Mouse (Mus musculus) intestine, postnatal 0 days (tissue): ENCODE measurements around the gene Lifr. TPM values are rescaled to one million over a fixed set of nuclear protein-coding genes. Genes with fewer than 3 reads are reported as not detected.
A peak's percentile ranks its signal among the peaks of the same experiment; 100 is the strongest.

ENCODE experiments used
- ATAC-seq: fragments of 200-750 bp; cut with Nextera tagmentation; 2 replicates; pipeline ENCODE4 v1.8.0; 2017; ENCODE audit warnings: mild to moderate bottlenecking, moderate TSS enrichment, moderate library complexity
- H3K27ac ChIP-seq: fragments of 300-500 bp; sonication (generic); 2 replicates; pipeline ENCODE4 v1.5.1; 2014; ENCODE audit warnings: mild to moderate bottlenecking, low read depth, low read length, moderate library complexity
- H3K27me3 ChIP-seq: fragments of 300-500 bp; sonication (generic); replicated peaks from 2 replicates; pipeline ENCODE4 v1.6.1; 2014; ENCODE audit warnings: low read length, mixed read lengths; ENCODE audit not compliant: control insufficient read depth, insufficient read depth
- H3K36me3 ChIP-seq: fragments of 300-500 bp; sonication (generic); 2 replicates; pipeline ENCODE4 v1.6.1; 2014; ENCODE audit warnings: mild to moderate bottlenecking, moderate library complexity; ENCODE audit not compliant: control insufficient read depth, insufficient read depth
- H3K4me1 ChIP-seq: fragments of 300-500 bp; sonication (generic); replicated peaks from 2 replicates; pipeline ENCODE4 v1.6.1; 2014; ENCODE audit warnings: antibody characterized with exemption, low read length, mixed read lengths; ENCODE audit not compliant: control insufficient read depth, insufficient read depth
- H3K4me2 ChIP-seq: fragments of 300-500 bp; sonication (generic); replicated peaks from 2 replicates; pipeline ENCODE4 v1.6.1; 2014; ENCODE audit warnings: low read depth, mild to moderate bottlenecking, moderate library complexity
- H3K4me3 ChIP-seq: fragments of 300-500 bp; sonication (generic); 2 replicates; pipeline ENCODE4 v1.5.1; 2014; ENCODE audit warnings: low read depth, low read length
- H3K9ac ChIP-seq: fragments of 300-500 bp; sonication (generic); 2 replicates; pipeline ENCODE4 v1.6.1; 2014; ENCODE audit warnings: mild to moderate bottlenecking, low read depth, low read length
- H3K9me3 ChIP-seq: fragments of 300-500 bp; sonication (generic); 2 replicates; pipeline ENCODE4 v1.6.1; 2016; ENCODE audit warnings: mixed run types; ENCODE audit not compliant: control insufficient read depth
- CTCF ChIP-seq: sonication (generic); IDR thresholded peaks from 2 replicates; pipeline ENCODE4 v1.5.1; 2016; ENCODE audit warnings: low read depth, mild to moderate bottlenecking, control low read depth, antibody characterized with exemption, moderate library complexity
- WGBS: fragments of 180-500 bp; shearing (Covaris S2); extraction: QIAGEN DNeasy Blood & Tissue Kit; methylation state at CpG from one replicate; pipeline ENCODE4 v1.1.7; 2014; 5-methylcytosine and 5-hydroxymethylcytosine counted together
- polyA plus RNA-seq: library from polyadenylated mRNA; unstranded; fragments of >200 nt; fragmentation: Nextera tagmentation; extraction: Ambion mirVana; gene quantifications from 2 replicates; pipeline ENCODE4 v1.2.1, GENCODE M21; 2015

Gene Lifr
- polyA plus RNA-seq, 1 experiment from 2014 or later: 6.3 TPM

DNA sequence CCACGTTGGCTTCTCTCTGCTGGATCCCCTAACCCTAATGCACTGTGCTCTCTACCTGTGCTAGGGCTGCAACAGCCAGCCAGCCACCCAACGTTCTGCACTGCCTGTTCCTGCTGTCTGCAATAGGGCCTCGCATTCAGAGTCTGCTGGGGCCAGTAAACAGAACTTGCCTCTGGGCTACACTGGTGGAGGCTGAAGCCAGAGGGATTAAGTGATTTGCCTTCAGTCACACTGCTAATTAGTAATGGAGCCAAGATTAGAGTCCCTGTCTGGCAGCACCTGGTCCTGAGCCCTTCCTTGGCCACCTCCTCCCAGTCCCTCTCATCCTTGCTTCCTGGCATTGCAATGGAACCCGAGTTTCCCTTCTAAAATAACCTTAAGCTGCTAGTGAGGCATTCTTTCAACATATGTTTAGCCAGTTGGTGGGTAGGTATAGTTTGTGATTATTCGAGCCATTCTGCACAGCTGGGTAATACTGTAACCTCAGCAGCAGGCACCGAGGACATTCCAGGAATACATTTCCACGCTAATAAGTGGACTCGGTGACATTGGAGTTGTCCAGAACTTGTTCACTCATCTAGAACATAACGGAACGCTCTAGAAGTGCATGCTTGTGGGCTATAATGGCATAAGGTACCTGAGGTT lies 61.8 kb downstream of the Lifr start:
- ATAC-seq: no peak
- H3K4me3 ChIP-seq: no peak overlapping the region
- no peak overlapping the region for H3K4me2 ChIP-seq
- WGBS: 80% methylated on average over 10 of the region's 10 CpGs
- H3K9me3 ChIP-seq: no peaks in the 10 kb centered on the region
- no peak overlapping the region for H3K27ac ChIP-seq
- no peak for TF ChIP-seq CTCF
- peaks cover 3% of the 10 kb centered on the region; the same call in 1 of the 2 replicates for H3K27me3 ChIP-seq
- H3K9ac ChIP-seq: no peak overlapping the region
- H3K4me1 ChIP-seq: no peaks in the 10 kb centered on the region
- no peaks in the 10 kb centered on the region for H3K36me3 ChIP-seq

DNA sequence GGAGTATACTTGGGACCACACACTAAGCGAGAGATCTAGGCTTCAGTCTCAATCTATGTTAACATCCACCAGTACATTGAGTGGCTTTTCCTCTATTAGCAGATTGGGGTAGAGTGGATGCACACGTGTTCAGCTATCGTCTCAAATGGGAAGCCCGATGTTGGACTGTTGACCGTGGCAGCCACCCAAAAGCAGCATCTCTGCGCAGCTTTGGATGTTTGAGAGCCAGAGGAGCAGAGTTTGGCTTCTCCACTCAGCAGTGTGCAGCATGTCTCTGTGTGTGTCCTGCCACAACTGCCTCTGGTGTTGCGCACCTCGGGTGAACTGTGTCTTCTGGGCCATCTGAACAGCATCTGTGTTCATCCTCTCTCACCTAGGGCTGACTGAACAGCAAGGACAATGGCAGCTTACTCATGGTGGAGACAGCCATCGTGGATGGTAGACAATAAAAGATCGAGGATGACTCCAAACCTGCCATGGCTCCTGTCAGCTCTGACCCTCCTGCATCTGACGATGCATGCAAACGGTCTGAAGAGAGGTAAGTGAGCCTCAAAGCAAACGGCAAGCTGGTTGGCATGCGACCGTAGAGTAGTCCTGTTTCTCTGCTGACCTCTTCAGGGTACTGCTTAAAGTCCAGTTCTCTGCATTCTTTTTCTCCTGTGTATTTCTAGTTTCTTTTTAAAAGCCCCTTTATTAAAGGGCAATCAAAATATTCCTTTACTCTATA lies 63.8 kb downstream of the Lifr start:
- H3K9ac ChIP-seq: no peak overlapping the region
- 68% methylated on average over 15 of the region's 15 CpGs for WGBS
- ATAC-seq: no peak
- H3K27me3 ChIP-seq: peaks cover 3% of the 10 kb centered on the region; the same call in 1 of the 2 replicates
- H3K4me1 ChIP-seq: no peaks in the 10 kb centered on the region
- no peak overlapping the region for H3K4me2 ChIP-seq
- no peaks in the 10 kb centered on the region for H3K36me3 ChIP-seq
- H3K4me3 ChIP-seq: no peak overlapping the region
- no peak overlapping the region for H3K27ac ChIP-seq
- H3K9me3 ChIP-seq: no peaks in the 10 kb centered on the region
- TF ChIP-seq CTCF: no peak

DNA sequence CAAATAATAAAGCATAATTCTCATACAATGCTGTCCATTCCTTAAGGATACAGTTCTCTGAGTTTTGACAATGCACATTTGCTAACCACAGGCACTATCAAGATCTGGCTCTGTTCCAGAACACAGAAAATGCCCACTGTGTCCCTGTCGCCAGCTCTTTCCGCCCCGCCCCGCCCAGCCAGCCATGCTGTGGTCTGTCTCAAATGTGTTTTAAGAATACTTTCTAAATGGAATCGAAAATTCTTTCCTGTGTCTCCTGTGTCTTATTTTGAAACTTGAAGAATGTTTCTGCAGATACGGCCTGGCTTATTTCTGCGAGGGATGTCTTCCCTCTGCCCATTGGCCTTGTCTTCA lies 64.3 kb downstream of the Lifr start:
- no peaks in the 10 kb centered on the region for H3K9me3 ChIP-seq
- 47% methylated on average over 7 of the region's 7 CpGs for WGBS
- no peak for TF ChIP-seq CTCF
- H3K27ac ChIP-seq: no peak overlapping the region
- H3K4me3 ChIP-seq: no peak overlapping the region
- H3K4me1 ChIP-seq: no peaks in the 10 kb centered on the region
- no peaks in the 10 kb centered on the region; the same call in 1 of the 2 replicates for H3K36me3 ChIP-seq
- H3K9ac ChIP-seq: no peak overlapping the region
- H3K27me3 ChIP-seq: peaks cover 3% of the 10 kb centered on the region; the same call in 1 of the 2 replicates
- ATAC-seq: no peak
- H3K4me2 ChIP-seq: no peak overlapping the region

- 43% methylated on average over 6 of the region's 6 CpGs for WGBS
- H3K9ac ChIP-seq: no peak overlapping the region
- peak; percentile 52; the same call in 1 of the 2 replicates for ATAC-seq
- no peaks in the 10 kb centered on the region for H3K4me1 ChIP-seq
- TF ChIP-seq CTCF: no peak
- H3K4me2 ChIP-seq: no peak overlapping the region; the same call in 1 of the 2 replicates
- peaks cover 3% of the 10 kb centered on the region; the same call in 1 of the 2 replicates for H3K27me3 ChIP-seq
- no peaks in the 10 kb centered on the region for H3K9me3 ChIP-seq
- H3K4me3 ChIP-seq: no peak overlapping the region
- no peak overlapping the region for H3K27ac ChIP-seq
- H3K36me3 ChIP-seq: no peaks in the 10 kb centered on the region; the same call in 1 of the 2 replicates
Observed at GRCm38 (mm10) chr15:7157658-7158057, 67.2 kb downstream of the Lifr start.

- Histone ChIP-seq H3K27me3 (no peaks in the 10 kb centered on the region), H3K4me1 (no peaks in the 10 kb centered on the region), H3K36me3 (no peaks in the 10 kb centered on the region; the same call in none of the 2 replicates), H3K9me3 (no peaks in the 10 kb centered on the region), H3K4me3 (no peak overlapping the region), H3K27ac (no peak overlapping the region), H3K9ac (no peak overlapping the region), H3K4me2 (no peak overlapping the region)
- no peak for TF ChIP-seq CTCF
- ATAC-seq: peak; percentile 40; the same call in 1 of the 2 replicates
- 79% methylated on average over 9 of the region's 9 CpGs for WGBS
Observed at GRCm38 (mm10) chr15:7159869-7160268, 69.5 kb downstream of the Lifr start.

GRCm38 (mm10) chr15:7160321-7160720 lies 69.9 kb downstream of the Lifr start:
- Histone ChIP-seq H3K4me3 (no peak overlapping the region), H3K4me1 (no peaks in the 10 kb centered on the region), H3K27ac (no peak overlapping the region), H3K9ac (no peak overlapping the region), H3K36me3 (peaks cover 2% of the 10 kb centered on the region), H3K4me2 (no peak overlapping the region), H3K9me3 (no peaks in the 10 kb centered on the region), H3K27me3 (no peaks in the 10 kb centered on the region)
- TF ChIP-seq CTCF: no peak
- WGBS: 83% methylated on average over 8 of the region's 8 CpGs
- ATAC-seq: no peak
